Mouse (Mus musculus) v-Abl transformed pro-B cells (cell line): Measurements from ENCODE around the gene Klkb1.
"Not testable (repeated sequence)": the region's sequence is repeated elsewhere in the genome, so short reads cannot be mapped to it uniquely, and the experiment has no call there.

Experiments used
- in situ Hi-C, 2 experiments: fragments of 400-800 bp; cut with MboI; formaldehyde crosslinking; loops; one replicate each; pipeline ENCODE4 v1.15.1; 2025; ENCODE audit not compliant: unreplicated experiment in 2 of 2

Gene Klkb1

GRCm38 (mm10) chr8:45294687-45295086 is at the start of gene Klkb1:
TSS of gene Klkb1 (minus strand) at chr8:45294859.
- in situ Hi-C loops = no loop called here

DNA sequence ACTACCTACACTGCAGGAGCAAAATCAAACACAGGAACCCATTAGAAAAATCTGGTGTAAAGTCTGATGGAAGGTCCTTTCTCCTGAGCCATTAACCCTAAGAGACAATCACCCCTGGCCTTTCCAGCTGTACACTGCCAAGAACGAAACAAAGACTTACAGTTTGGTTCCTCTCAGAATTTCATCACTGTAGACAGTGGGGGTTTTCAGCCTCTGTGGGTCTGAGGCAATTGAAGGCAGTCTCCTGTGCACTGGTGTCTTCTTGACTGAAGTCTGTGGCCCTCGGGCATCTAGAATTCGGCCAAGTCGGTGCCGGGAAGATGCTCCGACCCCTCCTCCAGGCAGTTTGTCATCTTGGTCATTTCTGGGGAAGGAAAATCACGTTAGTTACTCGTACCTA is 49.6 kb upstream of the Klkb1 start:
- in situ Hi-C loops = loop anchor here (10.0 kb wide), 1 partner anchor 591 kb away; the partner anchor contains the start of gene Ccdc110 (in 2 of the 2)

GRCm38 (mm10) chr8:45341630-45342628 is 47.3 kb upstream of the Klkb1 start:
- in situ Hi-C loops = loop anchor here (10.0 kb wide), 1 partner anchor 593 kb away; the partner anchor contains the start of gene Ccdc110 (in 2 of the 2)

DNA sequence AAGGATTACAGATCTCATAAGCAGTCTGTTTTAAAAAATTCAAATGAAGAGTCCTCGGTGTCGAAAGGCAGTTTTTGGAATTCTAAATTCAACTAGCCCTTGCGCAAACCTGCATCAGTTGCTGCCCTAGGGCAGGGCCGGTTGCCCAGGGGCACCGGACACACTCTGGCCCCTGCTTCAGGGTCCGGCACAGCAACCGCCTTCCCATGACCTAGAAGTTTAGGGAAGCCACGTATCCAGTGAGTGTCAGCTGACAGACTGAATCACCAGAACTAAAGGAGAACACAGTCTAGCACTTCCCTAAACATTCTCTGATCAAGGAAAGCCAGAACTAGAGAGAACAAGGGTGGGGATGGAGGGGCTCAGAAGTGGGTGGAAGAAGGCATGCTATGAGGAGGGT is 38.8 kb upstream of the Klkb1 start:
- in situ Hi-C loops = no loop called here

DNA sequence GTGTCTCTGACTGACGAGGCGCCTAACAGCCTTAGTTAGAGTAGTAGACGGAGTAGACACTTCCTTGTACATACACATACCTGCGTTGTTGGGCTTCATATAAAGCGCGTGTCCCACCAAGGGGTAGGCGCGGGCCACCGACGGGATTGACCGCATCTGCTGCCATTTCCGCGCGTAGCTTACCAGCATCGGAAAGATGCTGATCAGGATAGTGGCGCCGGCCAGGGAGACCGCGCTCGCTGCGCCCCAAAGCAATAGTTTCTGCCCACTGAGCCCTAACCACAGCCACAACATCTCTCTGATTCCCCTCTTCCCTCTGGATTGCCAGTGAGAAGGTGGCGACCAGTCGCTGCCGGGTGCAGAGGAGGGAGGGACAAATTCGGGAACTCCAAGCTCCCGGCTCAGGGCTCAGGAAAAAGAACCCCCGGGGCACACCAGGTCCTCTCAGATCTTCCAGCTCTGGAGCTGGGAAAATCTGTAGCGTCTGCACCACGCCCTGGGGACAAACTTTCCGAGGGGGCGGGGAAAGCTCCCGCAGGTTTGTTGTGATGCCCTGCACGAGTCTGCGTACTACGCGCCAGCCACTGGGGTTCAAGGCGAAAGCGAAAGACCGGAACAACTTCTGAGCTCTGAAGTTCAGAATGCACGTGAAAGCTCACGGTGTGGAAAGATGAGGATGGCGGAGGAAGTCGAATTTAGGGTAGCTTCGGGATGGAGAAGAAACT is 38.2 kb upstream of the Klkb1 start, which contains the start of gene Cyp4v3:
Gene Cyp4v3 (minus strand): TSS at position 532 of the 725 bp plus-strand sequence.
- in situ Hi-C loops = no loop called here

DNA sequence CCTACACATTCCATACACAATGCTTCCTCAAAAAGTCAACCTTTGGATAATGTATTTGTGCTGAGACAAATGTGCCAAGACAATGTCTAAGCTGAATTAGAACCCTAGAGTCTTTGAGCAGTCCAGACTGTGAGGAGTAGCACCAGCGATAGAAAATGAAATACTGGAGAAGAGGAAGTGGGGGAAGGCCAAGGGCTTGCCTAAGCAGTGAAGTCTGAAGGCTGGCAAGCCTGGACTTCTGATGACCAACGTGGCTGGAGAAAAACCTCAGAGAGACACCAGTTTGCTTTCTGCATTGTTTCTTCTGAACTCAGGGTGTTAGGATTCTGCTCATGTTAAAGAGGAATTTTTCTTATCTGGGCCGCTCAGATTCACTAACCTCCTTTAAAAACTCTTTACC is 36.2 kb upstream of the Klkb1 start:
- in situ Hi-C loops = no loop called here

- in situ Hi-C loops = no loop called here
Observed at GRCm38 (mm10) chr8:45329206-45329980, 34.7 kb upstream of the Klkb1 start.

GRCm38 (mm10) chr8:45327076-45327475 is 32.4 kb upstream of the Klkb1 start:
- in situ Hi-C loops = not testable (repeated sequence)

DNA sequence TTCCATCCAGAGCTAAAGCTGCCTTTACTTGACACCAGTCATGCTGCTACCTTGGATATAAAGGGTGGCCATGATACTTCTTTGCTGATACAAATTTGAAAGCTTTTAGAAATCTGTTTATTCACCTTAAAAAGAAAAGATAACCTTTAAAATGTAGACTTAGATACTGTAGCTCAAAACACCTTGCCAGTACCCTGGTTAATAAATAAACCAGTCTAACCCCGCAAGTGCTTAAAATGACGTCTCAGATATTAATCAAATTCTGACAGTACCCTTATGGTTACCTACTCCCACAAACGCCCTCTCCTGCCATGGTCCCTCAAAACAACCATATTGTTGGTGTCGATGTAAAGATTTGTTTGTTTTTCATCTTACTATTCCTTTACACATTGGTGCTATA is 29.5 kb upstream of the Klkb1 start:
- in situ Hi-C loops = no loop called here

DNA sequence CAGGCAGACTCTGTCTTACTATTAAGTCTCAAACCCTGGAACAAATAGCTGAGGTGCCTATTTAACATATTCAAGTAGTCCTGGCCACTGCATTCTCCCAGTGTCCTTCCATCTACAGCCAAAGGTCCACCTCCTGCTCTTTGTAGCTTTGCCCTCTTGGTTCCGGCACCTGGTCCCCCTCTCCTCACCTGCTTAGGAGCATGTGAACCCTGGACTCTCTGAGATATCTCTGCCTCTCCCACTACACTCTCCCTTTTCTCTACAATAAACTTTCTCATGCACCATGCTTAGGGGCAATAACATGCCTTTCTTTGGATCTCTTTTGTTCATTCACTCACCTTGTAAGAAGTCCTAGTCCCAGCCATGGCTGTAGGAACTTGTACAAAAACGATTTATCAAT is 26.7 kb upstream of the Klkb1 start:
- in situ Hi-C loops = no loop called here

DNA sequence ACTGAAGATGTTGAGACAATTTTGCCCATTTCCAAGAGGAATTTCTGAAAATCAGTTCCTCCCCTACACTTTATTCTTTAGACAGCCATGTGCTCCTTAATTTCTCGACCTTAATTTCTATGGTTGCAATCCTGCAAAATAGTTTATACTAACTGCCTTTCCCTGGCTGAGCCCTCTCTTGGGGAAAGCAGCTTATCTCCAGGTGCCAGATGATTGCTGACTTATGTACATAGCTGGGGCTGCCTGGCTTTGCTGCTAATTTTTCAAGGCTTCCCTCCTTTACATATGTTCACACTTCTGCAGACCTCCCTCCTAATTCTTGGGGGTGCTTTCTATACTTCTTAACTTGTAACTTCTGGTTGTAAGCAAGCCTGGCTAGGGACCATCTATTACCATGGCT is 26.3 kb upstream of the Klkb1 start:
- in situ Hi-C loops = no loop called here

GRCm38 (mm10) chr8:45310967-45311366 is 16.3 kb upstream of the Klkb1 start:
- in situ Hi-C loops = no loop called here

- in situ Hi-C loops = no loop called here
Observed at GRCm38 (mm10) chr8:45308366-45308765, 13.7 kb upstream of the Klkb1 start, which contains the start of gene Gm45753. TSS of gene Gm45753 (minus strand) at chr8:45308466.

- in situ Hi-C loops = no loop called here
Observed at GRCm38 (mm10) chr8:45305479-45305878, 10.8 kb upstream of the Klkb1 start.

- in situ Hi-C loops = no loop called here
Observed at GRCm38 (mm10) chr8:45304354-45304753, 9.7 kb upstream of the Klkb1 start.

GRCm38 (mm10) chr8:45302390-45302789 is 7.7 kb upstream of the Klkb1 start:
- in situ Hi-C loops = no loop called here

DNA sequence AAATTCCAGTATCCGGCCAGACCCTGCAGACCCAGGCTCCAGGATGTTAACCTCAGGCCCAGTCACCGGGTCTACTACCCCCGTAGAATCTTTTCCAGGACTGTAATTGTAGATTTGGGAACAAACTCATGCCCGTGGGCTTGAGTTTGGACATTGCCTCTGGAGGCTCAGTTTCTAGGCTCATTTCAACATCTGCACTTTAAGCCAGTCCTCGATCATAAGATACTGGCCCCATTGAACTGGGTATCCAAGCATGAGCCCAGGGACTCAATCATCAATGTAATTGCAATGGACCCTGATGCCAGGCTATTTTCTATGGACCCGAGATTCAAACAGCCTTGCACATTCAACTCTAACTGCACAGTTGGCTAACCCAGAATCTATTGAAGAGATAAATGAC is 617 bp upstream of the Klkb1 start:
- in situ Hi-C loops = no loop called here

GRCm38 (mm10) chr8:45291790-45292189 is 2.9 kb downstream of the Klkb1 start:
- in situ Hi-C loops = no loop called here

- in situ Hi-C loops = no loop called here
Observed at GRCm38 (mm10) chr8:45281630-45282029, 13.0 kb downstream of the Klkb1 start.

- in situ Hi-C loops = no loop called here
Observed at GRCm38 (mm10) chr8:45277453-45277852, 17.2 kb downstream of the Klkb1 start.
